Mouse (Mus musculus) embryonic facial prominence, embryonic 12.5 days (tissue): ENCODE results near the gene Rpl9-ps6. TPM values are rescaled to one million over a fixed set of nuclear protein-coding genes. Genes with fewer than 3 reads are reported as not detected.
"Not testable (repeated sequence)": the region's sequence is repeated elsewhere in the genome, so short reads cannot be mapped to it uniquely, and the experiment has no call there.

Experiments used
- ATAC-seq: fragments of 200-750 bp; cut with Nextera tagmentation; 2 replicates; pipeline ENCODE4 v1.8.0; 2017; ENCODE audit not compliant: insufficient number of reproducible peaks, insufficient read depth, low FRiP score, low TSS enrichment
- H3K27ac ChIP-seq: fragments of 300-500 bp; sonication (generic); 2 replicates; pipeline ENCODE4 v1.5.1; 2016; ENCODE audit warnings: mild to moderate bottlenecking
- H3K27me3 ChIP-seq: fragments of 300-500 bp; sonication (generic); 2 replicates; pipeline ENCODE4 v1.6.1; 2016; ENCODE audit warnings: mild to moderate bottlenecking, moderate library complexity
- H3K36me3 ChIP-seq: fragments of 300-500 bp; sonication (generic); 2 replicates; pipeline ENCODE4 v1.6.1; 2016; ENCODE audit warnings: mild to moderate bottlenecking
- H3K4me1 ChIP-seq: fragments of 300-500 bp; sonication (generic); 2 replicates; pipeline ENCODE4 v1.6.1; 2016
- H3K4me2 ChIP-seq: fragments of 300-500 bp; sonication (generic); replicated peaks from 2 replicates; pipeline ENCODE4 v1.6.1; 2016; ENCODE audit warnings: mild to moderate bottlenecking, moderate library complexity
- H3K4me3 ChIP-seq: fragments of 300-500 bp; sonication (generic); 2 replicates; pipeline ENCODE4 v1.5.1; 2016; ENCODE audit warnings: mild to moderate bottlenecking
- H3K9ac ChIP-seq: fragments of 300-500 bp; sonication (generic); 2 replicates; pipeline ENCODE4 v1.6.1; 2016; ENCODE audit warnings: mild to moderate bottlenecking, moderate library complexity
- H3K9me3 ChIP-seq: fragments of 300-500 bp; sonication (generic); 2 replicates; pipeline ENCODE4 v1.6.1; 2016; ENCODE audit warnings: mild to moderate bottlenecking, moderate library complexity
- WGBS: fragments of 180-500 bp; shearing (Covaris S2); methylation state at CpG from one replicate; pipeline ENCODE4 v1.1.7; 2016; 5-methylcytosine and 5-hydroxymethylcytosine counted together
- polyA plus RNA-seq: library from polyadenylated mRNA; unstranded; fragments of >200 nt; fragmentation: Nextera tagmentation; extraction: Ambion mirVana; gene quantifications from 2 replicates; pipeline ENCODE4 v1.2.1, GENCODE M21; 2016

Rpl9-ps6 gene
- polyA plus RNA-seq, 1 experiment from 2014 or later = 82.6 TPM

DNA sequence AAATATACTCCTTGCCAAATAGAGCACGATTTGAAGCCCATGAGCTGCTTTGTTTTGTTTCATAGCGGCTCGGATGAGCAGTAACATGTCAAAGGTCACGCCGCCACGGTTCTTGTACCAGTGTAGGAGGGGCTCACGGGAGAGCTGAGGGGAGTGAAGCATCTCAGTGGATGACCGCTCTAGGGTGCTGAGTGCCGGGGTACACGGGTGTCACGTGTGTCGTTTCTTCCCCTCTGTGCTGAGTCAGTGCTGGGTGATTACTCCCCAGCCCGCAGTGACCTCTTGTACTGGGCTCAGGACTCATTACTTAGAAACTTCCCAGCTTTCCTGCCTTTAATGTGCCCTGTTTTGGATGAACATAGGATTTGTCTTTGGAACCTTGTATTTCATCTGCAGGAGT lies 28.2 kb upstream of the Rpl9-ps6 start:
- Histone ChIP-seq H3K27ac (no peak overlapping the region), H3K4me2 (no peak overlapping the region), H3K27me3 (no peaks in the 10 kb centered on the region), H3K9me3 (no peaks in the 10 kb centered on the region), H3K36me3 (peaks cover 34% of the 10 kb centered on the region), H3K4me3 (no peak overlapping the region), H3K4me1 (no peaks in the 10 kb centered on the region), H3K9ac (no peak overlapping the region)
- WGBS = 90% methylated on average over 13 of the region's 13 CpGs
- no peak for ATAC-seq

DNA sequence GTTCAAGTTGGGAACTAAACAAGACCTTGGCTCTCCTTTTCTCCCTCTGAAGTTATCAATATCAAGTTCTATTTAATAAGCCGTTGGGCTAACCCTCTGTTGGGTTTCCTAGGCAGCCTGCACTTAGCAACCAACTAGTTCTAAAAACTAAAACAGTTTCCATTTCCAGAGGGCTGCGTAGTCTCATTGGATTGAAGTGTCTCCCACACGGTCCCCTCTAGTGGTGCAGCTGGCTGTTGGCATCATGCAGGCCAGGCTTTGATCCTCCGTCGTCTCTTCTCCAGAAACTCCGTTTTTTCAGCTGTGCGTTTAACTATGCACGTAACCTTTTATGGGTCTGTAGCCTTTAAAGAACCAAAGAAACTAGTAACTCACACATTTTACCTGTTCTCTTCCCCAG lies 27.1 kb upstream of the Rpl9-ps6 start:
- Histone ChIP-seq H3K27me3 (no peaks in the 10 kb centered on the region), H3K4me3 (no peak overlapping the region), H3K9ac (no peak overlapping the region), H3K4me2 (no peak overlapping the region), H3K36me3 (peaks cover 28% of the 10 kb centered on the region), H3K9me3 (no peaks in the 10 kb centered on the region), H3K4me1 (no peaks in the 10 kb centered on the region), H3K27ac (no peak overlapping the region)
- WGBS = 87% methylated on average over 8 of the region's 8 CpGs
- no peak for ATAC-seq

- H3K27me3 ChIP-seq = no peaks in the 10 kb centered on the region
- no peak overlapping the region for H3K9ac ChIP-seq
- peaks cover 26% of the 10 kb centered on the region for H3K36me3 ChIP-seq
- H3K4me2 ChIP-seq = no peak overlapping the region
- no peaks in the 10 kb centered on the region for H3K4me1 ChIP-seq
- no peak overlapping the region for H3K27ac ChIP-seq
- H3K4me3 ChIP-seq = no peak overlapping the region
- no peaks in the 10 kb centered on the region for H3K9me3 ChIP-seq
- WGBS = 88% methylated on average over 5 of the region's 5 CpGs
- no peak for ATAC-seq
These were observed 26.6 kb upstream of the Rpl9-ps6 start for GRCm38 (mm10) chr19:32492981-32493380.

GRCm38 (mm10) chr19:32492339-32492738 lies 26.0 kb upstream of the Rpl9-ps6 start:
- Histone ChIP-seq H3K4me3 (no peak overlapping the region), H3K9me3 (no peaks in the 10 kb centered on the region), H3K9ac (no peak overlapping the region), H3K36me3 (peaks cover 26% of the 10 kb centered on the region), H3K4me2 (no peak overlapping the region), H3K27ac (no peak overlapping the region), H3K27me3 (no peaks in the 10 kb centered on the region), H3K4me1 (peaks cover 3% of the 10 kb centered on the region)
- 95% methylated on average over 3 of the region's 3 CpGs for WGBS
- no peak for ATAC-seq

GRCm38 (mm10) chr19:32490976-32491375 lies 24.6 kb upstream of the Rpl9-ps6 start:
- Histone ChIP-seq H3K27ac (no peak overlapping the region), H3K4me2 (no peak overlapping the region), H3K4me3 (no peak overlapping the region), H3K36me3 (peaks cover 19% of the 10 kb centered on the region), H3K9ac (no peak overlapping the region), H3K27me3 (no peaks in the 10 kb centered on the region), H3K4me1 (peaks cover 12% of the 10 kb centered on the region), H3K9me3 (no peaks in the 10 kb centered on the region)
- 95% methylated on average over 2 of the region's 2 CpGs for WGBS
- no peak for ATAC-seq

DNA sequence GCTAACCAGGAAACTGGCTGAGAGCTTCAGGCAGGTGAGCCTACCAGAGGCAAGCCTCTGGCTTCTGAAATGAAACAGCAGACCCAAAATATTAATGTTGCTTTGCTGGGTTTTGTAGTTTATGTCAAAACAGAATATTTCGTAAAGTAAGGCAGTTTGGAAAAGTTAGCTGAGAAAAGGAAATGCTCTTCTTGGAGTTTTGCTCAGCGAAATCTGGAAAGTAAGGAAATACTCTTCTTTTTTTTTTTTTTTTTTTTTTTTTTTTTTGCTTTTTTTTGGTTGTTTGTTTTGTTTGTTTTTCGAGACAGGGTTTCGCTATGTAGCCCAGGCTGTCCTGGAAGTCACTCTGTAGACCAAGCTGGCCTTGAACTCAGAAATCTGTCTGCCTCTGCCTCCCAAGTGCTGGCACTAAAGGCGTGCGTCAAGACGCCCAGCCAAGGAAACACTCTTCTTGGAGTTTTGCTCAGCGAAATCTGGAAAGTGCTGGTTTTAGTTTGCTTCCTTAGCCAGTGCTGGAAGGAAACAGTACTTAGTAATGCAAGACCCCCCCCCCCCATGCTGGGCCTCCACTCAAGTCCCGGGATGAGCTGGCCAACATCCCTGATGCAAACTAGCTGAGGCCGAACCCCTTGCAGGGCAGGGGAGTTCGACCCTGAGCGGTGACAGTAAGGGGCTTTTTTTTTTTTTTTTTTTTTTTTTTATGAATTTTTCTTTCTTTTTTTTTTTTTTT lies 23.0 kb upstream of the Rpl9-ps6 start:
- H3K4me1 ChIP-seq = peaks cover 16% of the 10 kb centered on the region
- H3K27ac ChIP-seq = no peak overlapping the region
- H3K9me3 ChIP-seq = no peaks in the 10 kb centered on the region
- H3K4me3 ChIP-seq = no peak overlapping the region
- H3K9ac ChIP-seq = no peak overlapping the region
- 90% methylated on average over 12 of the region's 12 CpGs for WGBS
- no peak overlapping the region for H3K4me2 ChIP-seq
- H3K36me3 ChIP-seq = peaks cover 13% of the 10 kb centered on the region
- H3K27me3 ChIP-seq = no peaks in the 10 kb centered on the region
- ATAC-seq = no peak

DNA sequence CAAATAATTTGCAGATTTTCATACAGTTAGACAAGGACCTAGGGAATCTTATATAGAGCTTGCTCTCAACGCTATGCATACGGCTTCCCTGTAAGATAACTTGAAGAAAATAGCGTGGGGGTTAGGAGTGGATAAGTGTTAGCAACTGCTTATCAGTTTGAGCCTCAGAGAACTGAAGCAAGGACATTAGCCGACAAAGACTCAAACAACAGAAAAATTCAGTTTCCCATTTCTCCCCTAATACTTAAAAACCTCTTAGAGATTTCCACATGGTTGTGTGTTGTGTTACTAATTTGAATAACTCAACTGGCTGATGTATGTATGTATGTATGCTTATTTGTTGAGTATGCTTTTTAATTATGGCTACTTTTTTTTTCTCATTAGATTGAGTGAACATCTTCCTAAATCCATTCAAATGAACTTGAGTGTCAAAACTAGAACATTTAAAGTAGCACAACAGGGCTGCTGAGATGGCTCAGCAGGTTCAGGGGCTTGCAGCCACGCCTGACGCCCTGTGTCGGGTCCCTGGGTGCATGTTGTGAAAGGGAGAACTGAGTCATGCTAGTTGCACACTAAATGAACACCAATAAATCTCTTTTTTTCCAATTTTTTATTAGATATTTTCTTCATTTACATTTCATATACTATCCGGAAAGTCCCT lies 21.3 kb upstream of the Rpl9-ps6 start:
- Histone ChIP-seq H3K4me1 (peaks cover 16% of the 10 kb centered on the region), H3K27ac (no peak overlapping the region), H3K4me3 (no peak overlapping the region), H3K9me3 (no peaks in the 10 kb centered on the region), H3K27me3 (no peaks in the 10 kb centered on the region), H3K9ac (0 out of 2 replicates have a peak overlapping the region, but pooled peaks have one; percentile 4), H3K4me2 (peak overlapping the region; percentile 75), H3K36me3 (peaks cover 6% of the 10 kb centered on the region; the same call in 1 of the 2 replicates)
- 88% methylated on average over 8 of the region's 8 CpGs for WGBS
- ATAC-seq = no peak

DNA sequence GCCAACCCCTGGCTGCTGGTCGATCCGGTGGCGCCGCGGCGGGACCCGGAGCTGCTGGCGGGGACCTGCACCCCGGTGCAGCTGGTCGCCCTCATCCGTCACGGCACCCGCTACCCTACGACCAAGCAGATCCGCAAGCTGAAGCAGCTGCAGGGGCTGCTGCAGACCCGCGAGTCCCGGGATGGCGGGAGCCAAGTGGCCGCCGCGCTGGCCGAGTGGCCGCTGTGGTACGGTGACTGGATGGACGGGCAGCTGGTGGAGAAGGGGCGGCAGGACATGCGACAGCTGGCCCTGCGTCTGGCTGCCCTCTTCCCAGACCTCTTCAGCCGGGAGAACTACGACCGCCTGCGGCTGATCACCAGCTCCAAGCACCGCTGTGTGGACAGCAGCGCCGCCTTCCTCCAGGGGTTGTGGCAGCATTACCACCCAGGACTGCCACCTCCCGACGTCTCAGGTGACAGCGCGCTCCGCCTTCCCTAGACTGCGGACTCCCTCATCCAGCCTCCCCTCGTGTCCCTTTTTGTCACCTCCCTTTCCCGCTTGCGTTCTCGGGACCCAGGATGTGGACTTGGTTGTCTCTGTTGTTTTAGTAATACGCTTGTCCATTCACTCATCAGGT lies 19.8 kb upstream of the Rpl9-ps6 start:
- not testable (repeated sequence) for H3K9me3 ChIP-seq, H3K36me3 ChIP-seq, H3K27me3 ChIP-seq
- H3K27ac ChIP-seq = peak overlapping the region; percentile 88
- peak overlapping the region; percentile 80 for H3K9ac ChIP-seq
- H3K4me3 ChIP-seq = peak overlapping the region; percentile 71
- ATAC-seq = peak; percentile 94
- peaks cover 16% of the 10 kb centered on the region for H3K4me1 ChIP-seq
- peak overlapping the region; percentile 75 for H3K4me2 ChIP-seq
- WGBS = under 1% methylated on average over 47 of the region's 47 CpGs

DNA sequence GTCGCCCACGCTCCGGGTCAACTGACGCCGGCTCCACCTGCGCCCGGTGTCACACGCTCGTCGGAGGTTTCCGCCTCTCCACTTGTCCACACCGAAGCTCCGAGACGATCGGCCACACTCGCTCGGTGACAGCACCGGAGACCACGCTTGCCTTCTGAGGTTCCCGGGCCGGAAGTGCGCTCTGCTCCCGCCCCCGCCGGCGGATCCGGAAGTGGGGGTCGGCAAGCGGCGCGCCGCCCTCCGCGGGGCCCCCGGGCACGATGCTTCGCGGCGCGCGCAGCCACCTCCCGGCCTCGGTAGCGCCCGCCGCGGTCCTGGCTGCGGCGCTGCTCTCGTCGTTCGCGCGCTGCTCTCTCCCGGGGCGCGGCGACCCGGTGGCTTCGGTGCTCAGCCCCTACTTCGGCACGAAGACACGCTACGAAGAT lies 19.3 kb upstream of the Rpl9-ps6 start, which contains the start of gene Minpp1:
Gene Minpp1 (plus strand): TSS at position 89 of the 425 bp plus-strand sequence.
- Histone ChIP-seq H3K4me2 (peak within 1 kb of the TSS; percentile 75), H3K4me3 (peak within 1 kb of the TSS; percentile 71), H3K27me3 (no peaks in the 10 kb centered on the region), H3K27ac (peak within 1 kb of the TSS; percentile 88), H3K9ac (peak within 1 kb of the TSS; percentile 80), H3K9me3 (no peaks in the 10 kb centered on the region), H3K36me3 (no peaks in the 10 kb centered on the region), H3K4me1 (peaks cover 16% of the 10 kb centered on the region)
- under 1% methylated on average over 62 of the region's 64 CpGs for WGBS
- ATAC-seq = peak; percentile 82

DNA sequence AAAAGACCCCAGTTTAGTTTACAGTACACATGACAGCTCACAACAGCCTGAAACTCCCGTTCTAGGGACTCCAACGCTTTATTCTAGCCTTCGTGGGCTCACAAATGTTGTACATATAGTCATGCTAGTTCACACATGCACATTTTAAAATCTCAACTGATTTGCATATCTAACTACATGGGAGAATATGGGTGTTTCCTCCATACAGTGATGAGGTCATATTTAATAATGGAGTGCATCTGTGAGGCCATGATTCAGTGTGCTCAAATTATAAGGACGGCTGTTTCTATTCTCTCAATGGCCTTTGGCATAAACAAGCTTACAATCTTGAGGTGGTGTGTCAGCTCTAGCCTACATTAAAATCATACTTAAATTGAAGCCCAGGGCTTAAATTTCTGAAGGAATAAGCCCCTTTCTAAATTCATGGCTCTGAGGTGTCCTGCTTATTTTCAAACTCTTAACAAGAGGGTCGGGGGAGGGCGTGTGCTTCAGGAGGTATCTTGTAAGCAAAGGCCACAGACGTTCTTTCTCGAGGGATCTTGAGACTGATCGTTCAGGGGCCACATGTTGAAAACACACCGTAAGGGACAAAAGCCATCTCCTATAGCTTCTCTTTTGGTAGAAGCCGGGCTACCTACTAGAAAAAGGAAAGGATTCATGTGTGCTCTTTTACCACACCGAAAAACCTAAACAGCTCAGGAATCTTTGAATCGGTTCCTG lies 18.7 kb upstream of the Rpl9-ps6 start:
- Histone ChIP-seq H3K36me3 (no peaks in the 10 kb centered on the region), H3K27ac (peak overlapping the region; percentile 88), H3K27me3 (no peaks in the 10 kb centered on the region), H3K9me3 (no peaks in the 10 kb centered on the region), H3K4me1 (peaks cover 16% of the 10 kb centered on the region), H3K4me2 (peak overlapping the region; percentile 75), H3K9ac (peak overlapping the region; percentile 80), H3K4me3 (peak overlapping the region; percentile 71)
- ATAC-seq = 0 out of 2 replicates have a peak, but pooled peaks have one; percentile 6
- 18% methylated on average over 13 of the region's 13 CpGs for WGBS

DNA sequence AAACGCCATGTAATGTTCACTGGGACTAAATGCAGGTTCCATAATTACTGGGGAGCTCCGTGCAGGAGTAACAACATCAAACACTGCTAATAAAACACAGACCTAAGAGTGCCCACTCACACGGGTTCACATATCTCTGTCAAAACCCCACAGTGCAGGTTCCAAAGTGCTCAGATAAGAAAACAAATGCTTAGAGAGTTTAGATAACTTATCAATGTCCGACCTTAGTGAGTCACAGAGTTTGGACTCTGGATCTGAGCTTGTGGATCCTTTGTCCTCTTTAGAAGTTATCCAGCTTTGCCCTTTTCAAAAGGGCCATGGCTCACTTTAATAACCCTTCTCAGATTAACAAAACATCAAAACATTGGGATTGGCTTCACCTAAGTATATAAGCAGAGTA lies 15.1 kb upstream of the Rpl9-ps6 start:
- H3K9me3 ChIP-seq = no peaks in the 10 kb centered on the region
- ATAC-seq = no peak
- no peaks in the 10 kb centered on the region for H3K27me3 ChIP-seq
- peaks cover 5% of the 10 kb centered on the region; the same call in 1 of the 2 replicates for H3K4me1 ChIP-seq
- no peak overlapping the region for H3K4me2 ChIP-seq
- H3K36me3 ChIP-seq = no peaks in the 10 kb centered on the region
- H3K9ac ChIP-seq = no peak overlapping the region
- H3K27ac ChIP-seq = no peak overlapping the region
- no peak overlapping the region for H3K4me3 ChIP-seq
- WGBS = 43% methylated on average over 4 of the region's 4 CpGs
